Mouse (Mus musculus) right cerebral cortex, postnatal 36 days (tissue): ENCODE data around the gene Lmna.
A peak's percentile ranks its signal among the peaks of the same experiment; 100 is the strongest.

Source experiments
- DNase-seq, 2 experiments: peaks; one replicate each; pipeline ENCODE4 v3.0.0; 2022; ENCODE audit warnings: low spot score in 2 of 2, mixed read lengths in 1 of 2

The Lmna gene

DNA sequence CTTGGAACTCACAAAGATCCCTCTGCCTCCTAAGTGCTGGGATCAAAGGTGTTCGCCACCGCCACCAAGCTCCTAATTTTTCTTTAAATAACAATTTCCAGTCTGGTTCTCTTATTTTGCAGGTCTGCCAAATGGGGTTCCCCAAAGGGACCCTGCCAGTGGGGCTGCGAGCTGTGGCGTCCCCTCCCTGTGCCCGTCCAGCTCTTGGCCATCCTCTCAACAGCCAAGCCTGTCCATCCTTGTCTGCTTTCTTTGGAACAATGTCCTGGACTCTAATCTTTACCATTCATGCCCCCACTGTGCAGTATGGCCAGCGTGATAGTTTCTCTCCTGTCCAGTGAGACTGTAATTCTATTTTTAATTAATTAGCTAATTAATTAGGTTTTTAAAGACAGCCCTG is 11.4 kb upstream of the Lmna start:
- no peak for DNase-seq

- DNase-seq: no peak
Observed at GRCm38 (mm10) chr3:88520078-88520477, 10.3 kb upstream of the Lmna start.

DNA sequence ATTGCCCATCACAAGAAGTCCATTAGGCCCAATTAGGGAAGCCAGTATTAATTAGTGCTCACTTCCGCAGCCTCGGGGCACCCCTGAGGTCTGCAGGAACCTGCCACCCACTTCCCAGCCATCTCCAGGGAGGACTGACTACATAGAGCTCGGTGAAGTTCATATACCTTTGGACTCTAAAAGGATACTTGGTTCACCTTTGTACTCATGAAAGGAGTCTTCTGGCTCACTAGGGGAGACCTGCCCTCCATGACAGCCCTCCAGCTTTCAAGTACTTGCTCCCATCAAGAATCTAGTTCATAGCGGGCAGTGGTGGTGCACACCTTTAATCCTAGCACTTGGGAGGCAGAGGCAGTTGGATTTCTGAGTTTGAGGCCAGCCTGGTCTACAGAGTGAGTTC is 8.7 kb upstream of the Lmna start:
- DNase-seq: no peak

DNA sequence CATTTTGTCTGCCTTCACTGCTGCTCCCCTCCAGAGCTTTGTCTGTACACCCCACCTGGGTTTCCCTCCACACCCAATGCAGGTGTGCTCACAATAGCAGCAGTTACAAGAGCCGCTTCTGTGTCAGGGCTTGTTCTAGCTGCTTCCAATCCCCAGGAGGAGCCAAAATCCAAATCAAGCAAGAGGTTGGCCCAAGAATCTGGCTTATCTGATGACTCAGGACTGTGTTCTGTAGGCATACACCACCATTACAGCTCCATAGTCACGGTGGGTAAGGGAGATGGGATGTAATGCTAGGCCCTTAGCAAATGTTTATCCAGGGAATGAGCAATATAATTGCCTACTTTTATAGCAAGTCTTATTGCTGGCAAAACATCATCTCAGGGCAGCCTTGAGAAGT is 6.7 kb upstream of the Lmna start:
- no peak for DNase-seq

DNA sequence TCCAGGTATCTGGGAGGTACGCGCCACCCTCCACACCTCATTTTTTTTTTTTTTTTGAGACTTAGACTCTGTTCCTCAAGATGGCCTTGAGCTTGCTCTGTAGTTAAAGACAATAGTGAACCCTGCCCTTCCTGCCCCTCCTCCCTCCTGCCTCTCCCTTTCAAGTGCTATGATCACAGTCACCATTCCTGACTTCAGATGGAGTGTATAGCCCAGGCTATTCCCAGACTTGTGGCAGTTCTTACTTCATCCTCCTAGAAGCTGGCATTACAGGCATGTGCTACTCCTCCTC is 5.3 kb upstream of the Lmna start:
- no peak for DNase-seq

DNA sequence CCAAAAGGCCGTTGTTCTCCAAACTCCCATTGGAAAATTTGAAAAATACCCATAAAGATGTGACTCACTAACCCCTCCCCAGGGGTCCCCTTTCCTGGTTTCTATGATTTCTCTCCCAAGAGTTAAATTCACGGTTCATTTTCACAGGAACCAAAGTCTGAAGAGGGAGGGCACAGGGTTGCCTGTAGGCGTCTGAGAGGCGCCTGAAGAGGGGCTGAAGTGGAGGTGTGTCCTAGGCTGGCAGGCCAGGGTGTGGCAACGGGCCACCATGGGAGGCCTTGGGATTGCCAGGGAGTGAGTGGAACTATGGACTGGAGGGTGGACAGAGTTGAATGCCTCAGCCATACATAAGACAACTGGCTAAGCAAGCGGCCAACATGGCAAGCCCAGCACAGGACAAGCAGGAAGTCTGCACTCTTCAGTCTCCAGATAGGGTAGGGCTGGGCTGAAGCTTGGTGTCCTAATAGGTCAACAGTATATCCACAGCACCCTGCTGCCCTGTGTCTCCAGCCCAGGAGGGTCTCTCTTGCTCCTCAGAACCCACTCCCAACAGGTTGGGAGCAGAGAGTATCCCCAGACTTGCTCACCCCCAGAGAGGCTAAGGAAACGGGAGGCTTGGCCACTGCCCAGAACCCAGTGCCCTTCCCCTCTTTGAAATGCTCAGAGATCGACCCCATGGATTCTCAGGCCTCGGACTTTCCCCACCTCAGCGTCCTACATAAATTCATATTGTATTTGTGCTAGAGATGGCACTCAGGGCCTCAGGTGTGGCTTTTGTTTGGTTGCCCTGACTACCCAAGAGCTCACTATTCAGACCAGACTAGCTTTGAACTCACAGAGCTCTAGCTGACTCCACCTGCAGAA is 4.7 kb upstream of the Lmna start:
- no peak for DNase-seq

- no peak for DNase-seq
Observed at GRCm38 (mm10) chr3:88513546-88514115, 3.9 kb upstream of the Lmna start.

- DNase-seq: no peak
Observed at GRCm38 (mm10) chr3:88512896-88513545, 3.3 kb upstream of the Lmna start.

DNA sequence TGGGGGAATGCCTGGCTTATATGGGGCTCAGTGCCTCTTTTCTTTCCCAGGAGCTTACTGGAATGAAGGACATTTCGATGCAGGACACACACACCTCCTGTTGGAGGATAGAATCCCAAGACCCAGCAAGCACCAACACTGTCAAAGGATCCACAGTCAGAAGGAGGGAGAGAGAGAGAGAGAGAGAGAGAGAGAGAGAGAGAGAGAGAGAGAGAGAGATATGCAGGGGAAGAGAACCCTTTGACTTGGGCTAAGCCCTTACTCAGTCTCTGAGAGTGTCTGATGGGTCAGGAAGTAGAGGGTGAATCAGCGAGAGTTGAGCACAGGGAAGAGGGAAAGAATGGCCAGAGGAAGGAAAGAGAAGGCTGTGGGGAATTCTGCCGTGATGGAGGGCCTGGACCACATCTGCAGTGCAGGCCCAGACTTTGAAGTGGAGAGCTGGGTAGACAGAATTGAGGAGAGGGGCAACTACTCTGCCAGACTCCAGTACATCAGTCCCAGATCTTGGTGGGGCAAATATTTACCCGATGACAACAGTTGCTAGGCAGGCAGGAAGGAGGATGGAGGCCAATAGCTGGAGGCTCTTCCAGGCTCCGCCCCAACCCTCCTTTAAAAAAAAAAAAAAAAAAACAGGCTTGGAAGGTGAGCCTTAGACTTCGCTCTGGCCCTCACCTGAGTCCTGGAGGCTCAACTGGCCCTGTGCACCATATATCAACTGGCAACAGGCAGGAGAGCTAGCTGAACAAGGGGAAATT is 2.6 kb upstream of the Lmna start:
- DNase-seq: no peak

DNA sequence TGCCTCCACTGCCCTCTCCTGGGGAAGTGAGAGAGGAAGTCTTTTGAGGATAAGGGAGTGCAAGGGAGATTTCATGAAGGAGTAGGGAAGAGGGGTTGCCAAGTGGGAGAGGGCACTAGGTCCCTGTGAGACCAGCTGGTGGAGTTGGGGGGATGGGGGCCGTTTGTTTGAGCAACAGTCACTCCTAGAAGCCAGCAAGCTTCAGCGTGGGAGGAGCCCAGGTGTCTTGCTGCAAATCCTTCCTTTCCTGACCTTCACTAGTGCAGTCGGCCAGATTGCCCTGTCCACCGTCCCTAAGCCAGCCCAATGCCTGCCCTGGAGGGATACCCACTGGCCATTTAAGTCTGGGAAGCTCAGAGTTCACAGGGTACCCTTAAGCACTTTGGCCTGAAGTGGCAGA is 1.8 kb upstream of the Lmna start:
- no peak for DNase-seq

DNA sequence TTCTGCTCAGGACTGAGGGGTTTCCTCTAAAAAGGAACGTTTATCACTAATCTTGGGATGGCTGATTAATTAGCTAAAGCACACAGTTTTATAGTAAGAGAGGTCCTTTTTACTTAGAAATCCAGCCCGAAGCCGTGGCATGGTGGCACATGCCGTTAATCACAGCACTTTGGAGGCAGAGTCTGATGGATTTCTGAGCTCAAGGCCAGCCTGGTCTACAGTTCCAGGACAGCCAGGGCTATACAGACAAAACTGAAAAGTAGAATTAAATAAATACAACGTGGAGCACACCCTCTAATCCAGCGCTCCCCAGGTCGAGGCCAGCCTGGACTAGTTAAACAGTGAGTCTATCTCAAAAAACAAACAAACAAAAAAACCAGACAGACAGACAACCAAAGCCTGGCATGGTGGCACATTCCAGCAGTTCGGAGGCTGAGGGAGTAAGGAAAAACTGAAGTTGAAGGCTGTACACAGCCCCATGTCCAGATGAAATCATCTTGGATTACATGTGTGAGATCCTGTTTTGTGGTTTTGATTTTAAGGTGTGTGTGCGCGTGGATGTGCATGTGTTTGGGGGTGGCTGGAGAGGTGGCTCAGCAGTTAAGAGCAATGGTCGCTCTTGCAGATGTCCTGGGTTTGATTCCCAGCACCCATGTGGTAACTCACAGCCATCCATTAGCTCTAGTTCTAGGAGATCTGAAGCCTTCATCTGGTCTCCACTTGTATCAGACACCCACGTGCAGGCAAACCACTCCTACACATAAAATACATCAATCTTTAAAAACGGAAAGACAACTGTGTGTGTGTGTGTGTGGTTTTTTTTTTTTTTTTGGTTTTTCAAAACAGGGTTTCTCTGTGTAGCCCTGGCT is 899 bp upstream of the Lmna start:
- no peak for DNase-seq

GRCm38 (mm10) chr3:88509250-88509649 is 506 bp downstream of the Lmna start:
- no peak for DNase-seq

- no peak for DNase-seq
Observed at GRCm38 (mm10) chr3:88505765-88506164, 4.0 kb downstream of the Lmna start.

DNA sequence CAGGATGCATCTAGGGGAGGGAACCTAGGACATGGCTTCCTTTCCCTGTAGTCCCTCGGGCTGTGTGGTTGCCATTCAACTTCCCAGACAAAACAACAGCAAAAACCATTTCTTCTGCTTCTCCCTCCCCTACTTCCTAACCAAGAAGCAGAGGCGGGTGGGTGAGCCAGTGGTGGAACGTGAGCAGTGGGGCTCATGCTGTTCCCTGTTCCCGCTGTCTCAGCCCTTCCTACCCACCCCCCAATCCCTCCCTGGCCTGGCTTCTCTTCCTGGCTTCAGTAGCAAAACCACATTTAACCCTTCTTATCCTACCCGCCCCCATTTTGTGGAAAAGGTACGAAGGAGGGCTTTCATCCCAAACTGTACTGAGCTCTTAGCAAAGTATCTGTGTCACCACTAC is 4.7 kb downstream of the Lmna start:
- DNase-seq: no peak

GRCm38 (mm10) chr3:88503881-88504746 is 5.6 kb downstream of the Lmna start:
- DNase-seq: no peak

GRCm38 (mm10) chr3:88503505-88503863 is 6.3 kb downstream of the Lmna start:
- peak in 1 of 2 experiments; percentile 33 for DNase-seq

GRCm38 (mm10) chr3:88502641-88503504 is 6.9 kb downstream of the Lmna start:
- DNase-seq: peak; percentile 89 to 91

DNA sequence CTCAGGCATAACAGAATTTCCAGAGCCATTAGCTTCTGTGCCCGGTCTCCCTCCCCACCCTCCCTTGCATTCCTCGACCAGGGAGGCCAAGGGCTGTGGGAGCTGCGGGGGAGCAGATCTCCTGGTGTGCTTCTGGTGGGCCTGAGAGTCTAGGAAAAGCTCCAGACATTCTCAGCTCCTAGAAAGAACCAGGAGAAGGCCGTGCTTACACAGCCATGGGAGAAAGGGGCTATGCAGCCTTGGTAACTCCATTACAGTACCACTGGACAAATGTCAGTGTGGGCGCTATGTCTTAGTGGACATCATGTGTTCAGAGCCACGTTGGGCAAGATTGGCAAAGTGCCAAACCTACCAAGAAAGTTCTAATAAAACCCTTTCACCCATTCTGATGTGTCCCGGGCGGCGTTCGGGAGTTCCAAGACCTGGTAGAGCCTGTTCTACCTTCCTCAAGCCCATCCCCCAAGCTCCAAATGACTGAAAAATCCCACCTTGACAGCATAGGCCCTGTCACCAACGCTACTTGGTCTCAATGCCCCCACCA is 7.7 kb downstream of the Lmna start:
- DNase-seq: no peak

GRCm38 (mm10) chr3:88501366-88502030 is 8.3 kb downstream of the Lmna start:
- DNase-seq: no peak
